Mouse (Mus musculus) heart, embryonic 12.5 days (tissue): ENCODE data around the gene Clec16a. TPM values are rescaled to one million over a fixed set of nuclear protein-coding genes. Genes with fewer than 3 reads are reported as not detected.
A peak's percentile ranks its signal among the peaks of the same experiment; 100 is the strongest.

ENCODE experiments used
- ATAC-seq: fragments of 200-750 bp; cut with Nextera tagmentation; 2 replicates; pipeline ENCODE4 v1.8.0; 2017; ENCODE audit warnings: moderate TSS enrichment, moderate library complexity; ENCODE audit not compliant: insufficient number of reproducible peaks, low FRiP score
- H3K27ac ChIP-seq: fragments of 300-500 bp; sonication (generic); 2 replicates; pipeline ENCODE4 v1.5.1; 2016; ENCODE audit warnings: mild to moderate bottlenecking, moderate library complexity; ENCODE audit not compliant: poor library complexity, severe bottlenecking
- H3K27me3 ChIP-seq: fragments of 300-500 bp; sonication (generic); replicated peaks from 2 replicates; pipeline ENCODE4 v1.6.1; 2016; ENCODE audit warnings: mild to moderate bottlenecking, moderate library complexity
- H3K36me3 ChIP-seq: fragments of 300-500 bp; sonication (generic); 2 replicates; pipeline ENCODE4 v1.6.1; 2016; ENCODE audit warnings: mild to moderate bottlenecking, moderate library complexity
- H3K4me1 ChIP-seq: fragments of 300-500 bp; sonication (generic); replicated peaks from 2 replicates; pipeline ENCODE4 v1.6.1; 2016; ENCODE audit warnings: mild to moderate bottlenecking
- H3K4me2 ChIP-seq: fragments of 300-500 bp; sonication (generic); 2 replicates; pipeline ENCODE4 v1.6.1; 2016; ENCODE audit warnings: mild to moderate bottlenecking, moderate library complexity
- H3K4me3 ChIP-seq: fragments of 300-500 bp; sonication (generic); 2 replicates; pipeline ENCODE4 v1.5.1; 2016; ENCODE audit warnings: mild to moderate bottlenecking
- H3K9ac ChIP-seq: fragments of 300-500 bp; sonication (generic); 2 replicates; pipeline ENCODE4 v1.6.1; 2016; ENCODE audit warnings: mild to moderate bottlenecking, moderate library complexity
- H3K9me3 ChIP-seq: fragments of 300-500 bp; sonication (generic); replicated peaks from 2 replicates; pipeline ENCODE4 v1.6.1; 2016; ENCODE audit warnings: mild to moderate bottlenecking, moderate library complexity
- WGBS: fragments of 180-500 bp; shearing (Covaris S2); methylation state at CpG from one replicate; pipeline ENCODE4 v1.1.7; 2016; 5-methylcytosine and 5-hydroxymethylcytosine counted together
- polyA plus RNA-seq: library from polyadenylated mRNA; unstranded; fragments of >200 nt; fragmentation: Nextera tagmentation; extraction: Ambion mirVana; gene quantifications from 2 replicates; pipeline ENCODE4 v1.2.1, GENCODE M21; 2016

The Clec16a gene
- polyA plus RNA-seq, 1 experiment from 2014 or later = 30.0 TPM

DNA sequence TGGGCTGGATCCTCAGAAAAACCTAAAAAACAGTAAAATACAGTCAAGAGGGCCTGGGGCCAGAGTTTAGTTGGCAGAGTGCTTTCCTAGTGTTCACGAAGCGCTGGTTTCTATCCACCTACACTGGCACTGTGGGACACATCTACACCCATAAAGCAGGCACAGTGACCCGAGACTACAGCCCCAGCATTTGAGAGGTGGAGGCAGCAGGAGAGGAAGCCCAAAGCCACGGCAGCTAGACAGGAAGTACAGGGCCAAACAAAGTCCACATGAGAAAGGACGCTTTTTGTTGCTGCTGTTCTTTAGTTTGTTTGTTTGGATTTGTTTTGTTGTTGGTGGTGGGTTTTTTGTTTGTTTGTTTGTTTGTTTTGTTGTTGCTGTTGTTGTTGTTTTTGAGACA lies 8.8 kb upstream of the Clec16a start:
- Histone ChIP-seq H3K4me2 (no peak overlapping the region), H3K9me3 (no peaks in the 10 kb centered on the region), H3K27ac (no peak overlapping the region), H3K4me1 (peaks cover 61% of the 10 kb centered on the region), H3K4me3 (no peak overlapping the region), H3K27me3 (no peaks in the 10 kb centered on the region), H3K36me3 (peaks cover 18% of the 10 kb centered on the region; the same call in 1 of the 2 replicates), H3K9ac (no peak overlapping the region)
- ATAC-seq = no peak
- WGBS = 74% methylated on average over 5 of the region's 5 CpGs

DNA sequence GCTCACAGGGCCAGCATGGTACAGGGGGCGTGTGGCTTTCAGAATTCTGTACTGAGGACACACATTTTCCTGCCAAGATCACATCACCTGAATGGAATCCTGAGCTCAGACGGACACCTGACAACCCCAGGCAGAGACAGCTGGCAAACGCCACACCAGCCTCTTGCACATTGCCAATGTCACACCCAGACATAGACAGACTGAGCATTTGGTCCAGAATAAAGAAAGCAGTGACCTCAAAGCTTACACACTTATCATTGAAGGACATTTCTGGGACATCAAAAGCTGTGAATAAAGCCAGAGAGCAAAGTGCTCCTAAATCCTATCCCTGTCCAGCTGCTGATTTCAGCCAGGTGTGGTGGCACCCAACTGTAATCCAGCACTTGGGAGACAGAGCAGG lies 8.2 kb upstream of the Clec16a start:
- Histone ChIP-seq H3K27me3 (no peaks in the 10 kb centered on the region), H3K4me1 (peaks cover 66% of the 10 kb centered on the region), H3K9ac (no peak overlapping the region), H3K4me3 (no peak overlapping the region), H3K9me3 (no peaks in the 10 kb centered on the region), H3K27ac (no peak overlapping the region), H3K36me3 (peaks cover 12% of the 10 kb centered on the region; the same call in 1 of the 2 replicates), H3K4me2 (no peak overlapping the region)
- ATAC-seq = no peak
- 55% methylated on average over 3 of the region's 3 CpGs for WGBS

DNA sequence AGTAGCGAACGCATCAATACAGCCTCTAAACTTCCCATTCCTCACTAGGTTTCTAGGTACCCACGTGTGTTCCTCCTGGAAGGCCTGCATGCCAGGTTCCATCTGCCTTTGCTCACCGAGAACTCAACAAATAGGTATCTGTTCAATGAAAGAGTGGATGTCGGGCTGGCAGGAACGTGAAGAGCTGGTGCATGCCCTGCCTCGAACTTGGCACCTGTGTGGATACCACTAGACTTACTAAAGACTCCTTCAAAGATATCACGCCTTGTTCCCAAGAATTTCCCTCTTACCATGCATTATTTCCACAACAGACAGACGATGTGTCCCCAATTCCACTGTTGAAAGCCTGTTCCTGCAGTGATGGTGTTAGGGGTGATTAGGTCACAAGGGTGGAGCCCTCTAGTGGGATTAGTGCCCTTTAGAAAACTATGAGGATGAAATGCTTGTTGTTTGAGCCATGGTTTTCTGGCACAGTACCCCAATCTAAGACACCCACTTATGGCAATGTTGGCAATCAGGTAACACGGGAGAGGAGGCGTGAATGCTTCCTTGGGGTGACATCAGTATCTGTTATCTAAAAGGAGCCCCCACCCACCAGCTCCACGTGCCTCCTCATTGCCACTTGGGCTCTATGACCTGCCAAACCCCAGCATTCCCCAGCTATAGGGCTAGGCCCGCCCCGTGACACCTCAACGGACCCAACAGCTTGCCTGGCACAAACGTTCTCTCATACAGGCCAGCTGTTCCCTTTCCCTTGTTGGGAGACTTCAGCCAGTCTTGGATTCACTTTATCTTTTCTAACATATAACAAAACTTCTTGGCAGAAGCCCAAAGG lies 4.2 kb upstream of the Clec16a start:
- Histone ChIP-seq H3K4me2 (peak overlapping the region; percentile 84), H3K9me3 (no peaks in the 10 kb centered on the region), H3K4me1 (peaks cover 45% of the 10 kb centered on the region), H3K27me3 (no peaks in the 10 kb centered on the region), H3K9ac (peak overlapping the region; percentile 87), H3K4me3 (peak overlapping the region; percentile 71), H3K27ac (peak overlapping the region; percentile 19; the same call in 1 of the 2 replicates), H3K36me3 (0 out of 2 replicates have a peak, but pooled peaks cover 4% of the 10 kb centered on the region)
- no peak for ATAC-seq
- WGBS = 61% methylated on average over 16 of the region's 16 CpGs

DNA sequence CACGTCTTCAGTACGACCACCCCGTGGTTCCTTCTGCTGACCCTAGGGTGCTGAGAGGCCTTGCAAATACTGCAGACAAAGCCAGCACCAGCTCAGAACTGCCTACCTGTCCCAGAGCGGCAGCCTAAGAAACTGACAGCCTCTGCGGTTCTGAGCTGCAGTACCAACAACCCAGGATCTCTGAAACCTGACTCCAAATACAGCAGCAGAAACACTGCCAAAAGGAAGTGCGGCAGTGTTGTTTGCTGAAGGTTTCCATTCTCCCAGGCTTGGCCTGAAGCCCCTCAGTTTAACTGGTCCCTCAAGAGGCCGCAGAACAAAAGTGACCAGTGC lies 3.6 kb upstream of the Clec16a start:
- Histone ChIP-seq H3K9me3 (no peaks in the 10 kb centered on the region), H3K36me3 (0 out of 2 replicates have a peak, but pooled peaks cover 4% of the 10 kb centered on the region), H3K9ac (peak overlapping the region; percentile 87), H3K4me1 (peaks cover 45% of the 10 kb centered on the region), H3K4me3 (peak overlapping the region; percentile 71), H3K4me2 (peak overlapping the region; percentile 84), H3K27ac (peak overlapping the region; percentile 19; the same call in 1 of the 2 replicates), H3K27me3 (no peaks in the 10 kb centered on the region)
- WGBS = 22% methylated on average over 7 of the region's 7 CpGs
- ATAC-seq = no peak

DNA sequence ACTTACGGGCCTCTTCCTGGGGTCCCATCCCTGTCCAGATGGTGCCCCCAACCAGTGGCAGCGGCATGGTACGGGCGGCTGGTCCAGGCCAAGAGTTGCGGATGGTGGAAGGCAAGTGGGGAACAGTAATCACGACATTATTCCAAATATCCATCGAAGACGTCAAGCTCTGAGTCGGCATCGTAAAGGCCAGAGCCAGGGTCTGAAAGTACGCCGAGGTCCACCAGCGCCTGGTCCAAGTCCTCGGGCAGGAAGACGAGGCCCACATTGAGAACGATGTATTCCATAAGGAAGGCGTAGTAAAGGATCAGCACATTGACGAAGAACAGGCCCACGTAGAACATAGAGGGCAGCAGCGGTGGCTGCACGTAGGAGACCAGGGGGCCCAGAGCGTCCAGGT lies 2.9 kb upstream of the Clec16a start:
- Histone ChIP-seq H3K27ac (peak overlapping the region; percentile 83), H3K9me3 (no peaks in the 10 kb centered on the region), H3K36me3 (0 out of 2 replicates have a peak, but pooled peaks cover 4% of the 10 kb centered on the region), H3K4me3 (peak overlapping the region; percentile 71), H3K9ac (peak overlapping the region; percentile 87), H3K27me3 (no peaks in the 10 kb centered on the region), H3K4me1 (peaks cover 44% of the 10 kb centered on the region), H3K4me2 (peak overlapping the region; percentile 84)
- ATAC-seq = no peak; the same call in 1 of the 2 replicates
- WGBS = 6% methylated on average over 22 of the region's 22 CpGs

DNA sequence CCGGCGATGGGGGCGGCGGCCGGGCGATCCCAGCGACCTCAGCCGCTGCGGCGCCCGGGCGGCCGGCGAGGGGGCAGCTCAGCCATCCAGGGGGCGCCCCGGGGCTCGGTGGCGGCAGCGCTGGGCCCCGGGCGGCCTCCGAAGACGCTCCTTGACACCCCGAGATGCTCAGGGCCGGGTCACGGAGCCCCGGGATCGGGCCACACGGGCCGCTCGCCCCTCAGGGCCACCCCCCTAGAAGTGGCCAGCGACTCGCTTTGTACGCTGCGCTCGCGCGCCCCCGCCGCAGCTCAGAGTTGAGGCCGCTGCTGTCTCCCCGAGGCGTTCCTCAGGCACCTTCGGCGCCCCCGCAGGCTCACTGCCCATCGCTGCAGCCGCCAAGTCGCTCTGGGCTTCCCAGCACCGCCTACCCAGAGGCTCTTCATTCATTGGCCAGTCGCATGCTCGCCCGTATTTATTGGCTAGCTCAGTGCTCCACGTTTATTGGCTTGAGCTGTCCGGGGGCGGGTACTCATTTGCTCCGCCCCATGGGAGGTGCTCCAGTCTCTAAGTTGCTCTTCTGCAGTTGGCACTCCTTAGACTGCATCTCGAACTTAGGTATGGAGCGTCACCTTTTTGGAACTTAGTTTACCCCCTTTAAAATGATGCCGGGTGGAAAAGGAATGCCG lies 2.3 kb upstream of the Clec16a start, which contains the start of gene Dexi:
Dexi (minus strand) TSS at position 357 of the 668 bp plus-strand sequence.
- no peaks in the 10 kb centered on the region for H3K27me3 ChIP-seq
- under 1% methylated on average over 55 of the region's 61 CpGs for WGBS
- H3K36me3 ChIP-seq = 0 out of 2 replicates have a peak, but pooled peaks cover 4% of the 10 kb centered on the region
- H3K9me3 ChIP-seq = no peaks in the 10 kb centered on the region
- peak within 1 kb of the TSS; percentile 71 for H3K4me3 ChIP-seq
- peak; percentile 94 for ATAC-seq
- H3K9ac ChIP-seq = peak within 1 kb of the TSS; percentile 87
- peak within 1 kb of the TSS; percentile 84 for H3K4me2 ChIP-seq
- H3K4me1 ChIP-seq = peaks cover 42% of the 10 kb centered on the region
- peak within 1 kb of the TSS; percentile 83 for H3K27ac ChIP-seq

DNA sequence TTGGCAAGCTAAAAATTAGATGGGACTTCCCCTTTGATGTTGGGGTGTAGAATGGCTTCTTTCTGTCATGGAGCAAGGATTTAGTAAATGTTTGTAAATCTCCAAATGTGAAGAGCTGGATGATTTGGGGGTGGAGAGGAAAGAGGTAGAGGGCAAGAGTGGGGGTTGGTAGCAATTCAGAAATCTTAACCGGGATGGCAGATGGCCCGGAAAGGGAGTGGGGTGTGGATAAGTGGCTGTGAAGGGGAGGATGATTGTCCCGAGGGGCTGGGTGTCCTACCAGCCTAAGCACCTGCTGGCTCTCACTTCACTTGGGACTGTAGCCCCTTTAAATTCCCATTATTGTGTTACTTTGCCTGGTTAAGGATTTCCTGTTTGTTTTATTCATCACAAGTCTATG lies 1.7 kb downstream of the Clec16a start:
- Histone ChIP-seq H3K9ac (no peak overlapping the region), H3K4me1 (peaks cover 36% of the 10 kb centered on the region), H3K36me3 (no peaks in the 10 kb centered on the region), H3K4me2 (no peak overlapping the region; the same call in 1 of the 2 replicates), H3K9me3 (no peaks in the 10 kb centered on the region), H3K27ac (no peak overlapping the region), H3K27me3 (no peaks in the 10 kb centered on the region), H3K4me3 (no peak overlapping the region)
- no peak for ATAC-seq
- 51% methylated on average over 3 of the region's 3 CpGs for WGBS

DNA sequence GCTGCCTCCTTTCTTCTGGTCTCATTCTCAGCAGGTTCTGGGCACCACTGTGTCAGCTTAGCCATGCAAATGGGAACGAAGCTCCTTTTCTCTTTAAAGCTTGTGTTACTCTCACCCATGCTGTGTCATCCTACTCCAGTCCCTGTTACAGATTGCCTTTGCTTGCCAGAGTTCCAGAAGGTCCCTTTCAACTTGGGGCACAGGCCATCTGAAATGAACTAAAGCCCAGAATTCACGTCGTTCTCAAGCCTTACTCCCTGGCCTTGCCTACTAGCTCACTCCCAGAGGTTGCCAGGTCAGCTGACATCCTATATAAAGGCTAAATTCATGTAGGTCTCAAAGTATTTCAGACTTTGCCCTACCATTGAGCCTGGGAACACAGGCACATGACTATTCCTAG lies 3.8 kb downstream of the Clec16a start:
- no peak for ATAC-seq
- Histone ChIP-seq H3K27ac (no peak overlapping the region), H3K4me2 (no peak overlapping the region), H3K36me3 (no peaks in the 10 kb centered on the region), H3K4me3 (no peak overlapping the region), H3K9me3 (no peaks in the 10 kb centered on the region), H3K27me3 (no peaks in the 10 kb centered on the region), H3K4me1 (peaks cover 34% of the 10 kb centered on the region), H3K9ac (no peak overlapping the region)
- WGBS = 69% methylated on average over 3 of the region's 3 CpGs

DNA sequence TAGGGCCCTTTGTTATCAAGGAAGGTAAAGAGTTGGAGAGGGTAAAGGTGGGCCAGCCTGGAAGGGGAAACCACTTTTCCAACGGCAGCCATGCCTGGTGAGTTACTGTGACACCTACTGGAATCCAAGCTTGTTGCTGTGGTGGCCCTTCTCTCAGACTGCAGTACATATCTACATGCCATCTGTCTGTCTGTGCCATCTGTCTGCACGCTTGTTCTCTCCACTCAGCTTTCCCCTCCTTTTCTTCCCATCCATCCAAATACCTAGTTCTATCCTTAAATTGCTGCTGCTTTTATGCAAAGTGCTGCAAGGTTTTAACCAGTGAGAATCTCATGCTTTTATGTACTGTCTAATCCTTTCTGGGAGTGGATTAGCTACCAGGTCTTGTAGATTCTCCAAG lies 4.5 kb downstream of the Clec16a start:
- no peaks in the 10 kb centered on the region for H3K27me3 ChIP-seq
- H3K27ac ChIP-seq = no peak overlapping the region
- ATAC-seq = no peak
- no peak overlapping the region for H3K9ac ChIP-seq
- peaks cover 34% of the 10 kb centered on the region for H3K4me1 ChIP-seq
- no peaks in the 10 kb centered on the region for H3K9me3 ChIP-seq
- no peaks in the 10 kb centered on the region for H3K36me3 ChIP-seq
- 68% methylated on average over 2 of the region's 2 CpGs for WGBS
- no peak overlapping the region for H3K4me2 ChIP-seq
- H3K4me3 ChIP-seq = no peak overlapping the region

DNA sequence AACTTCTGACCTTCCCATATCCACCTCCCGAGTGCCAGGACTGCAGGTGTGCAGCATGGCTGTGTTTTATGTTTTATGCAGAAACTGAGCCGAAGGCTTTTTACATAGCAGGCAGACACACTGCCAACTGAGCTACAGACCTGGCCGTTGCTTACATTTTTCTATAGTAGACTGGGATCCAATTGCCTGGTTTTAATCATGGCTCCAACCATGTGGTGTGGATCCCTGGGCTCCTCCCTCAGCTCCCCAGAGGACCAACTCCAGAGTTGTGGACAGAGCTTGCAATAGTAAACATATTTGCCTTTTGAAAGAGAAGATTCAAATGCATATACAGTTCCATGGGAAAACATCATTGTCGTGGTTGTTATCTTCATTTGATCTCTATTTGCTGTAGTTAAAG lies 6.5 kb downstream of the Clec16a start:
- H3K9ac ChIP-seq = no peak overlapping the region
- 84% methylated on average over 4 of the region's 4 CpGs for WGBS
- no peak overlapping the region for H3K4me2 ChIP-seq
- H3K27me3 ChIP-seq = no peaks in the 10 kb centered on the region
- H3K9me3 ChIP-seq = no peaks in the 10 kb centered on the region
- no peaks in the 10 kb centered on the region for H3K36me3 ChIP-seq
- no peak overlapping the region for H3K4me3 ChIP-seq
- H3K27ac ChIP-seq = no peak overlapping the region
- no peak for ATAC-seq
- H3K4me1 ChIP-seq = peaks cover 24% of the 10 kb centered on the region

DNA sequence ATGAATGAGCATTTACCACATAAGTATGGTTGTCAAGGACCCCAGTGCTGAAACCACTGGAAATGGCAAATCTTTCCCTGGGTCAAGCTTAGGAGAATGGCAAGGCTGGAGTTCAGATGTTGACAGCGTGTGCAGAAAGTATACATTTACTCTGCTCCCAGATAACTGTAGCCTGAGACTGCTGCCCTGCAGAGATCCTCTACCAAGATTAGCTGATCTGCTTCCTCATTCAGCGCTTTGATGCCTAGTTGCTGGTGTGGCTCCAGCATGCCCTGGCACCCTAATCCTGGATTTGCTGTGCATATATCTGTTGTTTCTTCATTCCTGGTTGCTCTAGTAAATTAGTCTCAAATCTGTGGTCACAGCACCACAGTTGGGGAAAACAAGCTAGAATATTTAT lies 8.7 kb downstream of the Clec16a start:
- no peak overlapping the region for H3K4me2 ChIP-seq
- H3K36me3 ChIP-seq = no peaks in the 10 kb centered on the region
- no peak overlapping the region for H3K27ac ChIP-seq
- no peak overlapping the region for H3K4me3 ChIP-seq
- peaks cover 31% of the 10 kb centered on the region for H3K4me1 ChIP-seq
- H3K27me3 ChIP-seq = no peaks in the 10 kb centered on the region
- no peak overlapping the region for H3K9ac ChIP-seq
- 83% methylated on average over 2 of the region's 2 CpGs for WGBS
- no peak for ATAC-seq
- H3K9me3 ChIP-seq = no peaks in the 10 kb centered on the region
